Mouse (Mus musculus): ENCODE measurements around the gene Slc25a34. TPM values are rescaled to one million over a fixed set of nuclear protein-coding genes. Genes with fewer than 3 reads are reported as not detected.

Slc25a34 gene
- polyA plus RNA-seq, 1 experiment from 2014 or later, result not detected

DNA sequence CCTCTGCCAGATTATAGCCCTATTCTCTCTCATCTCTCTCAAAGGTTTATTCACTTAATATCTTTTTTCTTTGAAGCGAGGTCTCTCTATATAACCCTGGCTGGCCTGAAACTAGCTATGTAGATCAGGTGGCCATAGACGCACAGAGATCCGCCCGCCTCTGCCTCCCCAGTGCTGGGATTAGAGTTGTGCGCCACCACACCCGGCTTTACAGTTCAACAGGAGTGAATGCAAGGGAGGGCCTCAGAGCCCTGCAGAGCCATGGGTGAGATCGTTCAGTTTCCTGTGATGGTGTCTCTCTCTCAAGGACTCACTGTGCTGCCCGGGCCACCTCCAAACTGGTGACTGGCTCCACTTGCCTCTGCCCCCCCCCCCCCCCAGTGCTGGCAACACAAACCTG, 513 bp upstream of the Slc25a34 start:
- Histone ChIP-seq H3K27me3 (ENCODE audit: control insufficient read depth, insufficient read depth, low read length) (no peaks in the 10 kb centered on the region), H3K4me3 (ENCODE audit: low read depth, low read length) (no peak overlapping the region), H3K36me3 (ENCODE audit: control insufficient read depth, insufficient read depth, low read length) (peaks cover 3% of the 10 kb centered on the region; the same call in 1 of the 2 replicates), H3K27ac (ENCODE audit: low read depth, low read length) (no peak overlapping the region), H3K4me1 (ENCODE audit: control insufficient read depth, insufficient read depth, low read length) (no peaks in the 10 kb centered on the region), H3K4me2 (ENCODE audit: low read depth) (no peak overlapping the region), H3K9me3 (ENCODE audit: control insufficient read depth, low read length) (no peaks in the 10 kb centered on the region), H3K9ac (ENCODE audit: low read length) (no peak overlapping the region)
- WGBS, result 92% methylated on average over 8 of the region's 8 CpGs
- ATAC-seq (ENCODE audit: insufficient read depth, low FRiP score, low TSS enrichment), result no peak
- DNase-seq (ENCODE audit: low spot score), result no peak

DNA sequence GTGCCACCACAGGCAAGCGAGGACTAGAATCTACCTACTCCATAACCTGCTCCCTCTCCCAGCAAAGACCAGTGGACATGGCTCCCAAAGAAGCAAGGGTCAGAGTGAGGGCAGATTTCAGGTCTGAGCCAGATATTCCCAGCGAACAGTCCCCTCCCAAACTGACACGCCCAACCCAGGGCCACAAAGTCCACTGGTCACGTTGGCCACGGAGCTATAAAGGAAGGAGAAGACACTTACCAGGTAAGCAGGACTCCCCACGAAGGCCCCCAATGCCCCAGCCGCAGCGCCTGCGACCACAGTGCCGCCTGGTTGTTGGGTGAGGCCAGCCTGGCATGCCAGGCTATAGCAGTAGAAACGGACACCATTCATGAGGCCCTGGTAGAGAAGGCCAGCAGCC, 584 bp downstream of the Slc25a34 start:
- WGBS, result 86% methylated on average over 11 of the region's 11 CpGs
- no peak for ATAC-seq (ENCODE audit: insufficient read depth, low FRiP score, low TSS enrichment)

GRCm38 (mm10) chr4:141622580-141622979, 1.0 kb downstream of the Slc25a34 start:
- H3K4me2 ChIP-seq (ENCODE audit: low read depth), result no peak overlapping the region
- no peaks in the 10 kb centered on the region for H3K27me3 ChIP-seq (ENCODE audit: control insufficient read depth, insufficient read depth, low read length)
- 84% methylated on average over 5 of the region's 5 CpGs for WGBS
- no peaks in the 10 kb centered on the region for H3K36me3 ChIP-seq (ENCODE audit: control insufficient read depth, insufficient read depth, low read length)
- no peak overlapping the region for H3K4me3 ChIP-seq (ENCODE audit: low read depth, low read length)
- no peaks in the 10 kb centered on the region for H3K9me3 ChIP-seq (ENCODE audit: control insufficient read depth, low read length)
- no peak for ATAC-seq (ENCODE audit: insufficient read depth, low FRiP score, low TSS enrichment)
- no peak overlapping the region for H3K9ac ChIP-seq (ENCODE audit: low read length)
- DNase-seq (ENCODE audit: low spot score), result no peak
- H3K27ac ChIP-seq (ENCODE audit: low read depth, low read length), result no peak overlapping the region
- H3K4me1 ChIP-seq (ENCODE audit: control insufficient read depth, insufficient read depth, low read length), result peaks cover 5% of the 10 kb centered on the region; the same call in 1 of the 2 replicates

More for the DNA sequence above, 584 bp downstream of the Slc25a34 start:
- Histone ChIP-seq H3K4me3 (ENCODE audit: low read depth, low read length) (no peak overlapping the region), H3K9me3 (ENCODE audit: control insufficient read depth, low read length) (no peaks in the 10 kb centered on the region), H3K27me3 (ENCODE audit: control insufficient read depth, insufficient read depth, low read length) (no peaks in the 10 kb centered on the region), H3K4me2 (ENCODE audit: low read depth) (no peak overlapping the region), H3K4me1 (ENCODE audit: control insufficient read depth, insufficient read depth, low read length) (0 out of 2 replicates have a peak, but pooled peaks cover 2% of the 10 kb centered on the region), H3K27ac (ENCODE audit: low read depth, low read length) (no peak overlapping the region), H3K36me3 (ENCODE audit: control insufficient read depth, insufficient read depth, low read length) (peaks cover 3% of the 10 kb centered on the region; the same call in 1 of the 2 replicates), H3K9ac (ENCODE audit: low read length) (0 out of 2 replicates have a peak overlapping the region, but pooled peaks have one; percentile 6)
- no peak for DNase-seq (ENCODE audit: low spot score)

DNA sequence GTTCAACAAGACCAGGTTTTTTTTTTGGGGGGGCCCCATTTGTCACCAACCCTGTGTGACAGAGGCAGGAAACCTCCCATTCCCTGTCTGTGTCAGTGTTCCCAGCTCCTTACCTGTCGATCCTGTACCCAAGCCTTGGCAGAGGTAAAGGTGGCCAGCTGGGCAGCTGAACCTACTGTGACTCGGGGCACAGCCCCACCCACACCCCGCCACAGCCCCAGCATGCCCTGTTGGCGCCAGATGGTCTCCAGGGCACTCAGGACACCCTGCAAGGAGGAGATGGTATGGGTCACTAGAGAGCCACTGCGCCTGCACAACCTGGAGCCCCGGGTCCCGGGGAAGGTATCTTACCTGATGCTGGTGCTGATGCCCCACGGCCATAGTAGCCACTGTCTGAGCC, 1.5 kb downstream of the Slc25a34 start:
- ATAC-seq (ENCODE audit: insufficient read depth, low FRiP score, low TSS enrichment) (no peak), DNase-seq (ENCODE audit: low spot score) (no peak)
- Histone ChIP-seq H3K4me3 (ENCODE audit: low read depth, low read length) (no peak overlapping the region), H3K9me3 (ENCODE audit: control insufficient read depth, low read length) (no peaks in the 10 kb centered on the region), H3K27me3 (ENCODE audit: control insufficient read depth, insufficient read depth, low read length) (no peaks in the 10 kb centered on the region), H3K4me1 (ENCODE audit: control insufficient read depth, insufficient read depth, low read length) (peaks cover 5% of the 10 kb centered on the region; the same call in 1 of the 2 replicates), H3K9ac (ENCODE audit: low read length) (no peak overlapping the region), H3K36me3 (ENCODE audit: control insufficient read depth, insufficient read depth, low read length) (no peaks in the 10 kb centered on the region), H3K27ac (ENCODE audit: low read depth, low read length) (no peak overlapping the region), H3K4me2 (ENCODE audit: low read depth) (no peak overlapping the region)
- 83% methylated on average over 8 of the region's 8 CpGs for WGBS

DNA sequence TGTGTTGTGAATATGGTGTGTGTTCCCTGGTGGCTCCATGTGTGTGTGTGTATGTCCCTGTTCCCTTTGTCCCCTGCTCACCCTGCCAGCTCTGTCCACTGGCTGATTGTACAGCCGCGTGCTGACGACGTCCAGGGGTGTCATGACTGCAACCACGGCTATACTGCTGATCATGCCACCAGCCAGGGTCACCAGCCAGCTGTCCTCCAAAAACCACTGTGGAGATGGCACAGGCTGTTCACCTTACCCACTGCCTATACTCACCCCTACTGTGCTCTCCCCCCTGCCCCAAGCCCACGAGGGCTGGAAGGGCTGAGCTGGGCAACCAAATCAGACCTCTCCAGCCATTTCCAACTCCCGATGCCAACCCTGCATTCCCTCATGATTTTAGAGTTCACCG, 2.3 kb downstream of the Slc25a34 start:
- H3K36me3 ChIP-seq (ENCODE audit: control insufficient read depth, insufficient read depth, low read length), result no peaks in the 10 kb centered on the region
- no peaks in the 10 kb centered on the region for H3K27me3 ChIP-seq (ENCODE audit: control insufficient read depth, insufficient read depth, low read length)
- H3K27ac ChIP-seq (ENCODE audit: low read depth, low read length), result no peak overlapping the region
- H3K9me3 ChIP-seq (ENCODE audit: control insufficient read depth, low read length), result no peaks in the 10 kb centered on the region
- no peak overlapping the region for H3K4me2 ChIP-seq (ENCODE audit: low read depth)
- H3K4me3 ChIP-seq (ENCODE audit: low read depth, low read length), result no peak overlapping the region
- no peak for DNase-seq (ENCODE audit: low spot score)
- H3K9ac ChIP-seq (ENCODE audit: low read length), result no peak overlapping the region
- no peak for ATAC-seq (ENCODE audit: insufficient read depth, low FRiP score, low TSS enrichment)
- WGBS, result 84% methylated on average over 8 of the region's 8 CpGs
- peaks cover 5% of the 10 kb centered on the region; the same call in 1 of the 2 replicates for H3K4me1 ChIP-seq (ENCODE audit: control insufficient read depth, insufficient read depth, low read length)

GRCm38 (mm10) chr4:141619299-141619883, 4.2 kb downstream of the Slc25a34 start:
- no peak overlapping the region for H3K9ac ChIP-seq (ENCODE audit: low read length)
- no peak for ATAC-seq (ENCODE audit: insufficient read depth, low FRiP score, low TSS enrichment)

DNA sequence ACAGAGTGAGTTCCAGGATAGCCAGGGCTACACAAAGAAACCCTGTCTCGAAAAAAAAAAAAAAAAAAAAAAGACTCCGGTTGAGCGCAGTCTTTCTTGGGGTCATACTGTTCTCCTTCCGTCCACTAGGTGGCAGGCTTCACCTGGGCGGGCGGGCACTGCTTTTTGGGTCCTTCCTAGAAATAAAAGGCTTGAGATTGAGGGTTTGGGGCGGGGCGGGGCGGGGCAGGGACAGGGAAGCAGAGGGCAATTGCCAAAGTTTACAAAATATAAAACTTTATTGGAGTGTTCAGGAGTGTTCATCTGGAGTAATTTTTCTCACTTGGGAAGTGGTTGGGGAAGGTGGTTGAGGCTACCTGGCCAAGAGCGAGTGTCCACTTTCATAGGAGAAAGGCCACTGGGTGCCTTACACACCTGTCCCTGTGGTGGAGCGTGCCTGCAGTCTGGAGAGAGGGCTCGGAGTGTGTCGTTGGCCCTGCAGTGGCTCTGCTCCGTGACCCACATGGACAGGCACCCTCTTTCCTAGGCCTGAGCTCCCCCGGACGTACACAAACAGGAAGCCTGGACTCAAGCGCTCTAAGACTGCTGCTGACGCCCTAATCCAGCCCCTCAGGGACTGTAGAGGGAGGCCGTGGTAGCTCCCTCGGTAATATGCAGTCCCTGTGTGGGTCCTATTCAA, 4.9 kb downstream of the Slc25a34 start, which contains the start of gene Tmem82:
Gene Tmem82 (minus strand): TSS at position 69 of the 679 bp plus-strand sequence.
- Histone ChIP-seq H3K4me3 (ENCODE audit: low read depth, low read length) (peak within 1 kb of the TSS; percentile 19), H3K27me3 (ENCODE audit: control insufficient read depth, insufficient read depth, low read length) (no peaks in the 10 kb centered on the region), H3K4me2 (ENCODE audit: low read depth) (peak within 1 kb of the TSS; percentile 42), H3K4me1 (ENCODE audit: control insufficient read depth, insufficient read depth, low read length) (peaks cover 5% of the 10 kb centered on the region; the same call in 1 of the 2 replicates), H3K9ac (ENCODE audit: low read length) (peak within 1 kb of the TSS; percentile 40), H3K27ac (ENCODE audit: low read depth, low read length) (no peak within 1 kb of the TSS), H3K36me3 (ENCODE audit: control insufficient read depth, insufficient read depth, low read length) (no peaks in the 10 kb centered on the region), H3K9me3 (ENCODE audit: control insufficient read depth, low read length) (no peaks in the 10 kb centered on the region)
- ATAC-seq (ENCODE audit: insufficient read depth, low FRiP score, low TSS enrichment) (peak; percentile 25; the same call in 1 of the 2 replicates), DNase-seq (ENCODE audit: low spot score) (peak; percentile 63)
- WGBS, result 28% methylated on average over 20 of the region's 20 CpGs

More at GRCm38 (mm10) chr4:141619299-141619883, 4.2 kb downstream of the Slc25a34 start:
- no peak overlapping the region for H3K4me3 ChIP-seq (ENCODE audit: low read depth, low read length)
- no peak overlapping the region for H3K4me2 ChIP-seq (ENCODE audit: low read depth)
- peaks cover 5% of the 10 kb centered on the region; the same call in 1 of the 2 replicates for H3K4me1 ChIP-seq (ENCODE audit: control insufficient read depth, insufficient read depth, low read length)
- no peaks in the 10 kb centered on the region for H3K36me3 ChIP-seq (ENCODE audit: control insufficient read depth, insufficient read depth, low read length)
- no peak overlapping the region for H3K27ac ChIP-seq (ENCODE audit: low read depth, low read length)
- H3K27me3 ChIP-seq (ENCODE audit: control insufficient read depth, insufficient read depth, low read length), result no peaks in the 10 kb centered on the region
- H3K9me3 ChIP-seq (ENCODE audit: control insufficient read depth, low read length), result no peaks in the 10 kb centered on the region
- WGBS, result 92% methylated on average over 9 of the region's 9 CpGs
- DNase-seq (ENCODE audit: low spot score), result no peak

DNA sequence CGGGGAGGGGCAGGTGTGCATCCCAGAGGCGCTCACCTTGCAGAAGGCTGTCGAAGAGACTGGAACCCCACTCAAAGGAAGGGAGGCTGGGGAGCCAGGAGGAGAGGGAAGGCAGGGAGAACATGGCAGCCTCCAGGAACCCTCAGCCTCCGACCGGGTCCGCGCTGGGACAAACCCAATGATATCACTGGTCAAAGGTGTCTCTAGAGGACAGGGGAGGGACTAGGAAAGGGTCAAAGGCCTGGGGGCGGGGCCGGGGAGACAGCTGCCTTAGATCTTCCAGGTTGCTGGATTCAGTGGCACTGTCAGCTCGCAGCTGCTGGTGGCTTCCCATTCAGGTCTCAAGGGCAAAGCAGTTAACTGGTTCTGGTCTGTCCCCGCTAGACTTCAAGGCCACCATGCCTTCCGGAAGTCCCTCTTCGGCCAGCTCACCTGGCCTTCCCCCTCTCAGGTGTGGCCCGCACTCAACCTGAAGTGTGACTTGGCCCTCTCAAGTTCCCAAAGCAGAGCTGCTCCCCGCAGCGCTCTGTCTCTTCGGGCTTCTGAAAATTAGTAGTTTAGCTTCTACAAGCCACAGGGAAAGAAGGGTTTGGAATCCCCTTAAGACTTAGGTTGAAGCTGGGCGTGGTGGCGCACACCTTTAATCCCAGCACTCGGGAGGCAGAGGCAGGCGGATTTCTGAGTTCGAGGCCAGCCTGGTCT, 5.6 kb downstream of the Slc25a34 start:
- Histone ChIP-seq H3K9me3 (ENCODE audit: control insufficient read depth, low read length) (no peaks in the 10 kb centered on the region), H3K27ac (ENCODE audit: low read depth, low read length) (no peak overlapping the region), H3K4me3 (ENCODE audit: low read depth, low read length) (peak overlapping the region; percentile 19), H3K27me3 (ENCODE audit: control insufficient read depth, insufficient read depth, low read length) (no peaks in the 10 kb centered on the region), H3K36me3 (ENCODE audit: control insufficient read depth, insufficient read depth, low read length) (no peaks in the 10 kb centered on the region), H3K4me2 (ENCODE audit: low read depth) (peak overlapping the region; percentile 42), H3K9ac (ENCODE audit: low read length) (peak overlapping the region; percentile 40), H3K4me1 (ENCODE audit: control insufficient read depth, insufficient read depth, low read length) (peaks cover 5% of the 10 kb centered on the region; the same call in 1 of the 2 replicates)
- DNase-seq (ENCODE audit: low spot score) (peak; percentile 23), ATAC-seq (ENCODE audit: insufficient read depth, low FRiP score, low TSS enrichment) (no peak)
- WGBS, result 10% methylated on average over 22 of the region's 22 CpGs

Measured in neural tube, embryonic 11.5 days (tissue).